ENCODE assay signal across 7 mouse cellular contexts in genomic region chr8:20100241-20100640, GRCm38 (mm10).
DNase-seq lines count a peak whose midpoint lies in the region; ATAC-seq and TF ChIP-seq lines count a peak whose summit lies in the region.
"Not testable (repeated sequence)": the region's sequence is repeated elsewhere in the genome, so short reads cannot be mapped to it uniquely, and the experiment has no call there.

No protein-coding gene starts in this region.

- not testable (repeated sequence) for H3K27ac ChIP-seq in embryonic facial prominence, embryonic 10.5 days (replicated peaks); intestine, embryonic 14.5 days (ENCODE audit: low read depth); lung, embryonic 14.5 days (ENCODE audit: low read depth)

- H3K27me3 ChIP-seq in embryonic facial prominence, embryonic 10.5 days (replicated peaks; ENCODE audit: low read depth, poor library complexity, severe bottlenecking); intestine, embryonic 14.5 days (replicated peaks; ENCODE audit: control insufficient read depth, insufficient read depth, low read length); lung, embryonic 14.5 days (ENCODE audit: insufficient read depth, low read length): not testable (repeated sequence)

- peak; percentile 1 for DNase-seq in 3T3-L1 (ENCODE audit: low read depth, low spot score)
- DNase-seq in MN1 (ENCODE audit: low spot score): peak; percentile 22
- peak; percentile 5 for DNase-seq in embryonic facial prominence, embryonic 10.5 days (ENCODE audit: low spot score)
- peak; percentile 5 for DNase-seq in gastrocnemius, postnatal 25 days
- DNase-seq in intestine, embryonic 14.5 days (ENCODE audit: low spot score): peak; percentile 50
- DNase-seq in lung, embryonic 14.5 days: peak; percentile 0
- peak; percentile 0 for DNase-seq in naive thymus-derived CD4-positive, alpha-beta T cell, adult 2 months (ENCODE audit: low read depth)

- not testable (repeated sequence) for H3K4me2 ChIP-seq in intestine, embryonic 14.5 days (ENCODE audit: low read length); lung, embryonic 14.5 days

- not testable (repeated sequence) for H3K9ac ChIP-seq in intestine, embryonic 14.5 days (ENCODE audit: low read length); lung, embryonic 14.5 days

- not testable (repeated sequence) for ATAC-seq in intestine, embryonic 14.5 days (replicated peaks; ENCODE audit: low FRiP score, low TSS enrichment, low read depth); lung, embryonic 14.5 days (ENCODE audit: insufficient read depth)

- not testable (repeated sequence) for TF ChIP-seq CTCF in lung, embryonic 14.5 days (IDR thresholded peaks at IDR 0.05; ENCODE audit: low read depth)

- H3K9me3 ChIP-seq in embryonic facial prominence, embryonic 10.5 days: peaks cover 10% of the 10 kb centered on the region
- H3K9me3 ChIP-seq in intestine, embryonic 14.5 days (ENCODE audit: control insufficient read depth, low read length); lung, embryonic 14.5 days (ENCODE audit: low read depth, low read length): not testable (repeated sequence)

- WGBS in embryonic facial prominence, embryonic 10.5 days: no CpG with 5 or more reads among the region's 1 CpGs
- no CpG with 5 or more reads among the region's 1 CpGs for WGBS in intestine, embryonic 14.5 days
- WGBS in lung, embryonic 14.5 days: no CpG with 5 or more reads among the region's 1 CpGs

- H3K4me3 ChIP-seq in embryonic facial prominence, embryonic 10.5 days; intestine, embryonic 14.5 days (ENCODE audit: low read depth, low read length); lung, embryonic 14.5 days (ENCODE audit: low read depth, low read length): not testable (repeated sequence)

- H3K36me3 ChIP-seq in embryonic facial prominence, embryonic 10.5 days (replicated peaks); intestine, embryonic 14.5 days (ENCODE audit: control insufficient read depth, insufficient read depth, low read length); lung, embryonic 14.5 days (ENCODE audit: insufficient read depth): not testable (repeated sequence)

- not testable (repeated sequence) for H3K4me1 ChIP-seq in embryonic facial prominence, embryonic 10.5 days; intestine, embryonic 14.5 days (replicated peaks; ENCODE audit: control insufficient read depth, insufficient read depth, low read length); lung, embryonic 14.5 days (ENCODE audit: insufficient read depth)

Comparison
In these comparisons a context has a peak if more than half of its experiments do, and no peak if none do; other contexts are left out.
1. DNase-seq: peak in every context shown above with its lines; median percentile 50 in intestine, embryonic 14.5 days; 22 in MN1; 5 in embryonic facial prominence, embryonic 10.5 days; 5 in gastrocnemius, postnatal 25 days; 1 in 3T3-L1; 0 in lung, embryonic 14.5 days; 0 in naive thymus-derived CD4-positive, alpha-beta T cell, adult 2 months.